Mouse (Mus musculus) midbrain, postnatal 0 days (tissue): ENCODE data around the gene Ndufaf1. TPM values are rescaled to one million over a fixed set of nuclear protein-coding genes. Genes with fewer than 3 reads are reported as not detected.
A peak's percentile ranks its signal among the peaks of the same experiment; 100 is the strongest.
"Not testable (repeated sequence)": the region's sequence is repeated elsewhere in the genome, so short reads cannot be mapped to it uniquely, and the experiment has no call there.

Source experiments
- ATAC-seq: fragments of 200-750 bp; cut with Nextera tagmentation; 2 replicates; pipeline ENCODE4 v1.8.0; 2017; ENCODE audit warnings: moderate number of reproducible peaks, mild to moderate bottlenecking, moderate TSS enrichment, moderate library complexity; ENCODE audit not compliant: low FRiP score
- DNase-seq: peaks from one replicate; pipeline ENCODE4 v3.0.0-alpha.2; 2015; ENCODE audit warnings: low spot score
- H3K27ac ChIP-seq: fragments of 300-500 bp; sonication (generic); 2 replicates; pipeline ENCODE4 v1.5.1; 2014; ENCODE audit warnings: low read depth, mild to moderate bottlenecking, low read length, mixed read lengths
- H3K27me3 ChIP-seq: fragments of 300-500 bp; sonication (generic); 2 replicates; pipeline ENCODE4 v1.6.1; 2014; ENCODE audit warnings: low read length, control low read depth, mixed read lengths; ENCODE audit not compliant: insufficient read depth
- H3K36me3 ChIP-seq: fragments of 300-500 bp; sonication (generic); 2 replicates; pipeline ENCODE4 v1.6.1; 2014; ENCODE audit warnings: low read length, control low read depth, mixed read lengths; ENCODE audit not compliant: insufficient read depth
- H3K4me1 ChIP-seq: fragments of 300-500 bp; sonication (generic); 2 replicates; pipeline ENCODE4 v1.6.1; 2014; ENCODE audit warnings: mild to moderate bottlenecking, control low read depth, antibody characterized with exemption, low read length, mixed read lengths; ENCODE audit not compliant: insufficient read depth
- H3K4me2 ChIP-seq: fragments of 300-500 bp; sonication (generic); 2 replicates; pipeline ENCODE4 v1.6.1; 2014; ENCODE audit warnings: low read depth, mild to moderate bottlenecking, low read length, mixed read lengths; ENCODE audit not compliant: poor library complexity, severe bottlenecking
- H3K4me3 ChIP-seq: fragments of 300-500 bp; sonication (generic); 2 replicates; pipeline ENCODE4 v1.5.1; 2014; ENCODE audit warnings: low read depth, mild to moderate bottlenecking, low read length, moderate library complexity
- H3K9ac ChIP-seq: fragments of 300-500 bp; sonication (generic); replicated peaks from 2 replicates; pipeline ENCODE4 v1.6.1; 2014; ENCODE audit warnings: mild to moderate bottlenecking, low read length, moderate library complexity, mixed read lengths; ENCODE audit not compliant: poor library complexity, severe bottlenecking
- H3K9me3 ChIP-seq: fragments of 300-500 bp; sonication (generic); 2 replicates; pipeline ENCODE4 v1.6.1; 2016; ENCODE audit warnings: low read length, control low read depth
- CTCF ChIP-seq: IDR thresholded peaks from 2 replicates; pipeline ENCODE4 v1.5.1; 2016; ENCODE audit warnings: antibody characterized with exemption, mild to moderate bottlenecking
- WGBS: fragments of 180-500 bp; shearing (Covaris S2); extraction: QIAGEN DNeasy Blood & Tissue Kit; methylation state at CpG from one replicate; pipeline ENCODE4 v1.1.7; 2014; 5-methylcytosine and 5-hydroxymethylcytosine counted together
- polyA plus RNA-seq: library from polyadenylated mRNA; unstranded; fragments of >200 nt; fragmentation: Nextera tagmentation; extraction: Ambion mirVana; gene quantifications from 2 replicates; pipeline ENCODE4 v1.2.1, GENCODE M21; 2015
- total RNA-seq: library from RNA; depleted of rRNA; stranded (reverse); fragments of >200 nt; gene quantifications from 2 replicates; pipeline ENCODE4 v1.2.3, GENCODE M21; 2014; rRNA removed

Ndufaf1 gene
- total and polyA plus RNA-seq, 2 experiments from 2014 or later = 17.6 to 43.6 TPM

GRCm38 (mm10) chr2:119621302-119621701 lies 41.3 kb downstream of the Ndufaf1 start:
- Histone ChIP-seq H3K36me3 (no peaks in the 10 kb centered on the region), H3K9me3 (no peaks in the 10 kb centered on the region), H3K27ac (no peak overlapping the region), H3K4me3 (no peak overlapping the region), H3K4me1 (no peaks in the 10 kb centered on the region), H3K9ac (no peak overlapping the region), H3K4me2 (no peak overlapping the region), H3K27me3 (no peaks in the 10 kb centered on the region)
- no peak for TF ChIP-seq CTCF
- WGBS = 96% methylated on average over 2 of the region's 2 CpGs
- ATAC-seq (no peak), DNase-seq (no peak)

GRCm38 (mm10) chr2:119619002-119619401 lies 43.6 kb downstream of the Ndufaf1 start:
- not testable (repeated sequence) for H3K36me3 ChIP-seq, H3K9ac ChIP-seq, H3K4me1 ChIP-seq, ATAC-seq, H3K9me3 ChIP-seq, DNase-seq, H3K27me3 ChIP-seq, H3K27ac ChIP-seq
- H3K4me2 ChIP-seq = peak overlapping the region; percentile 81
- peak overlapping the region; percentile 52 for H3K4me3 ChIP-seq
- 6% methylated on average over 6 of the region's 6 CpGs for WGBS

GRCm38 (mm10) chr2:119618199-119618982 lies 44.2 kb downstream of the Ndufaf1 start, which contains the start of the genes Nusap1 and Oip5:
Nusap1 (plus strand) TSS chr2:119618298.
Oip5 (minus strand) TSS chr2:119618469.
- H3K9ac ChIP-seq = no peak within 1 kb of the TSS
- no peak for TF ChIP-seq CTCF
- H3K36me3 ChIP-seq = no peaks in the 10 kb centered on the region
- H3K27me3 ChIP-seq = no peaks in the 10 kb centered on the region
- DNase-seq (peak; percentile 99), ATAC-seq (peak; percentile 100)
- H3K4me1 ChIP-seq = no peaks in the 10 kb centered on the region
- H3K27ac ChIP-seq = no peak within 1 kb of the TSS
- under 1% methylated on average over 55 of the region's 55 CpGs for WGBS
- H3K4me2 ChIP-seq = peak within 1 kb of the TSS; percentile 81
- H3K4me3 ChIP-seq = peak within 1 kb of the TSS; percentile 52
- H3K9me3 ChIP-seq = no peaks in the 10 kb centered on the region

GRCm38 (mm10) chr2:119617841-119618198 lies 44.8 kb downstream of the Ndufaf1 start:
- Histone ChIP-seq H3K36me3 (no peaks in the 10 kb centered on the region), H3K9me3 (no peaks in the 10 kb centered on the region), H3K4me2 (peak overlapping the region; percentile 77), H3K27me3 (no peaks in the 10 kb centered on the region), H3K9ac (no peak overlapping the region), H3K4me1 (no peaks in the 10 kb centered on the region), H3K4me3 (peak overlapping the region; percentile 52), H3K27ac (no peak overlapping the region)
- no peak for TF ChIP-seq CTCF
- under 1% methylated on average over 13 of the region's 13 CpGs for WGBS
- ATAC-seq (peak; percentile 53), DNase-seq (no peak)

- H3K9ac ChIP-seq = no peak overlapping the region
- no peaks in the 10 kb centered on the region for H3K27me3 ChIP-seq
- H3K4me1 ChIP-seq = no peaks in the 10 kb centered on the region
- no peak overlapping the region for H3K4me2 ChIP-seq
- TF ChIP-seq CTCF = 0 out of 2 replicates have a peak, but pooled peaks have one; percentile 10
- H3K9me3 ChIP-seq = no peaks in the 10 kb centered on the region
- 0 out of 2 replicates have a peak, but pooled peaks cover 8% of the 10 kb centered on the region for H3K36me3 ChIP-seq
- 98% methylated on average over 4 of the region's 4 CpGs for WGBS
- no peak overlapping the region for H3K27ac ChIP-seq
- H3K4me3 ChIP-seq = no peak overlapping the region
- ATAC-seq (no peak), DNase-seq (no peak)
These were observed 55.6 kb downstream of the Ndufaf1 start for GRCm38 (mm10) chr2:119607023-119607422.

Other genes with a start within 250 kb of the Ndufaf1 start
- 13.2 and 15.0 TPM in 2 replicates for gene Ino80, start 185.1 kb downstream of the Ndufaf1 start, total RNA-seq
- 2.2 and 2.4 TPM in 2 replicates for gene Ino80, start 185.1 kb downstream of the Ndufaf1 start, polyA plus RNA-seq
- gene Exd1, start 115.2 kb downstream of the Ndufaf1 start, total RNA-seq = 0.93 and 2.3 TPM in 2 replicates
- 0.84 and 0.91 TPM in 2 replicates for gene Exd1, start 115.2 kb downstream of the Ndufaf1 start, polyA plus RNA-seq
- gene Chp1, start 115.1 kb downstream of the Ndufaf1 start, total RNA-seq = 54.7 and 69.4 TPM in 2 replicates
- 51.0 and 51.5 TPM in 2 replicates for gene Chp1, start 115.1 kb downstream of the Ndufaf1 start, polyA plus RNA-seq
- gene Nusap1, start 44.5 kb downstream of the Ndufaf1 start, total RNA-seq = 3.9 and 6.3 TPM in 2 replicates
- gene Nusap1, start 44.5 kb downstream of the Ndufaf1 start, polyA plus RNA-seq = 4.2 and 4.8 TPM in 2 replicates
- gene Oip5, start 44.4 kb downstream of the Ndufaf1 start, total RNA-seq = 3.1 and 5.2 TPM in 2 replicates
- gene Oip5, start 44.4 kb downstream of the Ndufaf1 start, polyA plus RNA-seq = 2.9 and 3.0 TPM in 2 replicates
- 24.4 and 27.0 TPM in 2 replicates for gene Rtf1, start 12.2 kb upstream of the Ndufaf1 start, total RNA-seq
- 58.3 and 76.3 TPM in 2 replicates for gene Rtf1, start 12.2 kb upstream of the Ndufaf1 start, polyA plus RNA-seq
- gene Itpka, start 79.5 kb upstream of the Ndufaf1 start, total RNA-seq = 0.42 and 3.4 TPM in 2 replicates
- gene Itpka, start 79.5 kb upstream of the Ndufaf1 start, polyA plus RNA-seq = 0.50 and 0.57 TPM in 2 replicates
- 8.1 and 9.9 TPM in 2 replicates for gene Ltk, start 97.6 kb upstream of the Ndufaf1 start, total RNA-seq
- gene Ltk, start 97.6 kb upstream of the Ndufaf1 start, polyA plus RNA-seq = 2.7 and 3.2 TPM in 2 replicates
- 16.0 and 20.5 TPM in 2 replicates for gene Rpap1, start 124.7 kb upstream of the Ndufaf1 start, total RNA-seq
- gene Rpap1, start 124.7 kb upstream of the Ndufaf1 start, polyA plus RNA-seq = 11.1 and 11.4 TPM in 2 replicates
- gene Tyro3, start 134.9 kb upstream of the Ndufaf1 start, total RNA-seq = 66.3 and 72.0 TPM in 2 replicates
- gene Tyro3, start 134.9 kb upstream of the Ndufaf1 start, polyA plus RNA-seq = 21.3 and 21.8 TPM in 2 replicates
- 68.4 and 75.1 TPM in 2 replicates for gene Mga, start 234.4 kb upstream of the Ndufaf1 start, total RNA-seq
- 11.9 and 16.2 TPM in 2 replicates for gene Mga, start 234.4 kb upstream of the Ndufaf1 start, polyA plus RNA-seq